Mouse (Mus musculus) spleen, postnatal 10 days (tissue): ENCODE data around the gene Nt5c3b.
A peak's percentile ranks its signal among the peaks of the same experiment; 100 is the strongest.

Experiments used
- DNase-seq, 2 experiments: peaks; one replicate each; pipeline ENCODE4 v3.0.0; 2021 to 2022; ENCODE audit warnings: low spot score in 2 of 2

Gene Nt5c3b

GRCm38 (mm10) chr11:100428612-100429199 is 12.9 kb downstream of the Nt5c3b start:
- no peak for DNase-seq

GRCm38 (mm10) chr11:100426820-100427219 is 14.8 kb downstream of the Nt5c3b start:
- no peak for DNase-seq

- peak; percentile 28 to 81 for DNase-seq
Observed at GRCm38 (mm10) chr11:100425851-100426250, 15.8 kb downstream of the Nt5c3b start.

GRCm38 (mm10) chr11:100423836-100424235 is 17.8 kb downstream of the Nt5c3b start:
- no peak for DNase-seq

- DNase-seq: no peak
Observed at GRCm38 (mm10) chr11:100421537-100421936, 20.1 kb downstream of the Nt5c3b start.

- no peak for DNase-seq
Observed at GRCm38 (mm10) chr11:100414914-100415822, 26.4 kb downstream of the Nt5c3b start, which contains the start of gene Fkbp10. TSS of gene Fkbp10 (plus strand) at chr11:100415697.

- DNase-seq: peak; percentile 30 to 66
Observed at GRCm38 (mm10) chr11:100414021-100414913, 27.3 kb downstream of the Nt5c3b start, which contains the start of gene P3h4. TSS of gene P3h4 (minus strand) at chr11:100414836.

- no peak for DNase-seq
Observed at GRCm38 (mm10) chr11:100413541-100413940, 28.1 kb downstream of the Nt5c3b start.

GRCm38 (mm10) chr11:100411736-100412135 is 29.9 kb downstream of the Nt5c3b start:
- no peak for DNase-seq

GRCm38 (mm10) chr11:100409686-100410085 is 31.9 kb downstream of the Nt5c3b start:
- DNase-seq: no peak

GRCm38 (mm10) chr11:100408835-100409462 is 32.7 kb downstream of the Nt5c3b start:
- no peak for DNase-seq

GRCm38 (mm10) chr11:100408076-100408834 is 33.4 kb downstream of the Nt5c3b start:
- DNase-seq: peak in 1 of 2 experiments; percentile 68

GRCm38 (mm10) chr11:100406995-100407705 is 34.5 kb downstream of the Nt5c3b start:
- DNase-seq: no peak

- DNase-seq: no peak
Observed at GRCm38 (mm10) chr11:100406273-100406672, 35.3 kb downstream of the Nt5c3b start.

GRCm38 (mm10) chr11:100404456-100405074 is 37.0 kb downstream of the Nt5c3b start:
- no peak for DNase-seq

GRCm38 (mm10) chr11:100403445-100404134 is 38.0 kb downstream of the Nt5c3b start:
- DNase-seq: no peak

GRCm38 (mm10) chr11:100402682-100403081 is 38.9 kb downstream of the Nt5c3b start:
- DNase-seq: no peak

- no peak for DNase-seq
Observed at GRCm38 (mm10) chr11:100402240-100402639, 39.4 kb downstream of the Nt5c3b start.

GRCm38 (mm10) chr11:100400842-100401241 is 40.8 kb downstream of the Nt5c3b start:
- no peak for DNase-seq
